Mouse (Mus musculus): ENCODE results near the gene 1700014D04Rik.

GRCm38 (mm10) chr13:59746164-59746563 is 388 bp downstream of the 1700014D04Rik start:
- TF ChIP-seq POLR2A (IDR thresholded peaks at IDR 0.05; ENCODE audit: borderline replicate concordance, insufficient read depth, low read length) = no peak
- no peak for TF ChIP-seq CTCF (IDR thresholded peaks at IDR 0.05; ENCODE audit: borderline replicate concordance, insufficient read depth, low read depth, low read length)

Data from cerebellum, adult 2 months (tissue).